Mouse (Mus musculus) heart, embryonic 16.5 days (tissue): Measurements from ENCODE around the gene Mmadhc. TPM values are rescaled to one million over a fixed set of nuclear protein-coding genes. Genes with fewer than 3 reads are reported as not detected.

Experiments used
- ATAC-seq: fragments of 200-750 bp; cut with Nextera tagmentation; replicated peaks from 2 replicates; pipeline ENCODE4 v1.8.0; 2017; ENCODE audit warnings: moderate number of reproducible peaks; ENCODE audit not compliant: insufficient read depth, low FRiP score; ENCODE audit errors: extremely low read depth
- H3K27ac ChIP-seq: fragments of 300-500 bp; sonication (generic); 2 replicates; pipeline ENCODE4 v1.5.1; 2014; ENCODE audit warnings: mild to moderate bottlenecking, low read length, control low read depth, moderate library complexity
- H3K27me3 ChIP-seq: fragments of 300-500 bp; sonication (generic); 2 replicates; pipeline ENCODE4 v1.6.1; 2014; ENCODE audit warnings: low read length, mixed read lengths; ENCODE audit not compliant: control insufficient read depth, insufficient read depth
- H3K36me3 ChIP-seq: fragments of 300-500 bp; sonication (generic); 2 replicates; pipeline ENCODE4 v1.6.1; 2014; ENCODE audit not compliant: control insufficient read depth, insufficient read depth
- H3K4me1 ChIP-seq: fragments of 300-500 bp; sonication (generic); 2 replicates; pipeline ENCODE4 v1.6.1; 2014; ENCODE audit warnings: low read length, mixed read lengths; ENCODE audit not compliant: control insufficient read depth, insufficient read depth
- H3K4me2 ChIP-seq: fragments of 300-500 bp; sonication (generic); 2 replicates; pipeline ENCODE4 v1.6.1; 2014; ENCODE audit warnings: low read depth, mild to moderate bottlenecking, control low read depth, low read length
- H3K4me3 ChIP-seq: fragments of 300-500 bp; sonication (generic); 2 replicates; pipeline ENCODE4 v1.5.1; 2014; ENCODE audit warnings: mild to moderate bottlenecking, control low read depth, low read length
- H3K9ac ChIP-seq: fragments of 300-500 bp; sonication (generic); 2 replicates; pipeline ENCODE4 v1.6.1; 2014; ENCODE audit warnings: low read length, control low read depth
- H3K9me3 ChIP-seq: fragments of 300-500 bp; sonication (generic); replicated peaks from 2 replicates; pipeline ENCODE4 v1.6.1; 2016; ENCODE audit warnings: low read length; ENCODE audit not compliant: control insufficient read depth
- WGBS: fragments of 180-500 bp; shearing (Covaris S2); extraction: QIAGEN DNeasy Blood & Tissue Kit; methylation state at CpG from one replicate; pipeline ENCODE4 v1.1.7; 2014; 5-methylcytosine and 5-hydroxymethylcytosine counted together
- polyA plus RNA-seq: library from polyadenylated mRNA; unstranded; fragments of >200 nt; fragmentation: Nextera tagmentation; extraction: Ambion mirVana; gene quantifications from 2 replicates; pipeline ENCODE4 v1.2.1, GENCODE M21; 2015

The Mmadhc gene
- 143 and 146 TPM in 2 replicates for polyA plus RNA-seq

- no peaks in the 10 kb centered on the region for H3K27me3 ChIP-seq
- peak within 1 kb of the TSS; percentile 85 for H3K9ac ChIP-seq
- H3K27ac ChIP-seq: peak within 1 kb of the TSS; percentile 92
- peak within 1 kb of the TSS; percentile 90 for H3K4me2 ChIP-seq
- no peaks in the 10 kb centered on the region for H3K9me3 ChIP-seq
- peaks cover under 1% of the 10 kb centered on the region; the same call in 1 of the 2 replicates for H3K36me3 ChIP-seq
- peaks cover 23% of the 10 kb centered on the region for H3K4me1 ChIP-seq
- ATAC-seq: peak; percentile 95
- H3K4me3 ChIP-seq: peak within 1 kb of the TSS; percentile 89
- under 1% methylated on average over 57 of the region's 58 CpGs for WGBS
Observed at GRCm38 (mm10) chr2:50296109-50296986, at the start of gene Mmadhc. Mmadhc (minus strand) TSS chr2:50296801.

DNA sequence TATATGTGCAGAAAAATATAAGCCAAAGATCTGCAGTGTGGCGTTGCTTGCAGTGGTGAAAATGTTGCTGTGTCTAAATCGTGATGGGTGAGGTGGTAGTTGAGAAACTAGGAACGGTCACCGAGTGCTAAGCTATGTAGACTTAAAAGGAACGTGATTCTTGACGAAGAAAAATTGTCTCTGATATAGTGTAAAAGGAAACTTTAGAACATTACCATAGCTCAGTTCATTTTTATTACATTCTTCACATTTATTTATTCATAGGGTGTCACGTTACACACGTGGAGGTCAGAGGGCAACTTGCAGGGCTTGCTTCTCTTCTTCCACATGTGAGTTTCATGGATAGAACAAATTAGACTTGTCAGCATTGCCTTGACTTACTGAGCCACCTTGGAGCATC, 47.0 kb upstream of the Mmadhc start:
- Histone ChIP-seq H3K27ac (no peak overlapping the region), H3K9me3 (no peaks in the 10 kb centered on the region), H3K4me1 (no peaks in the 10 kb centered on the region), H3K9ac (no peak overlapping the region), H3K36me3 (no peaks in the 10 kb centered on the region), H3K4me2 (no peak overlapping the region), H3K4me3 (no peak overlapping the region), H3K27me3 (no peaks in the 10 kb centered on the region)
- no peak for ATAC-seq
- 72% methylated on average over 8 of the region's 8 CpGs for WGBS

DNA sequence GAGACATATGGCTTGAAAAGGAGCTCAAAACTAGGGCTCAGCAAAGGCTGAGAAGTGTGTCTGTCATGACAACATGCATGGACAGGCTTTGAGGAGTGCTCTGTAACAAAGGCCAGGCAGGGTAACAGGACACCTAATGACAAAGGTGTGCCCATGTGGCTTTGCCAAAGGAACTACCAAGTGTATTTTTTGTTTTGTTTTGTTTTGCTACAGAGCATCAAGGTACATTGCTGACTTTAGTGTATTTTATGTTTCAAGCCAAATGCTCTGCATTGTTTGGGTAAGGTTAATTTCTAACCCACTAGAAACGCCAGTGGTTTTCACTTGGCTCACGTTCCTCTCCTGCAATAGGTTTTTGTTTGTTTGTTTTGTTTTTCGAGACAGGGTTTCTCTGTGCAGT, 42.5 kb upstream of the Mmadhc start:
- 69% methylated on average over 3 of the region's 3 CpGs for WGBS
- ATAC-seq: no peak
- Histone ChIP-seq H3K9me3 (no peaks in the 10 kb centered on the region), H3K27ac (no peak overlapping the region), H3K27me3 (no peaks in the 10 kb centered on the region), H3K4me3 (no peak overlapping the region), H3K4me2 (no peak overlapping the region), H3K36me3 (no peaks in the 10 kb centered on the region), H3K4me1 (no peaks in the 10 kb centered on the region), H3K9ac (no peak overlapping the region)

DNA sequence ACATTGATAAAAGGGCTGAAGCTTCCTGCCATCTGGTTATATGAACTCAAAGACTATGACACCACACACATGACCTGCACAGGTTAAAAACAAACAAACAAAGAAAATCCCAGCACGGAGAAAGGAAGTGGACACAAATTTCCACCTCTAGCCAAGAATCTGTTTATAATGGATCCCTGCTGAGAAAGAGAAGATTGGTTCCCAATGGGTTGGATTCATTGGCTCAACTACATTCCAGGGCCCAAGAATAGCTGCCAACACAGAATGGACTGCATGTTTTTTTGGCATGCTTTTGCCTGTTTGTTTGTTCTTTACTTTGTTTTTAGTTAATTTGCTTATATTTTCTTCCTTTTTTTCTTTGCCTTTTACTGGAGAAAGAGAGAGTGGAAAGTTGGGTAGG, 41.0 kb upstream of the Mmadhc start:
- WGBS: 58% methylated on average over 1 of the region's 1 CpGs
- Histone ChIP-seq H3K4me3 (no peak overlapping the region), H3K27me3 (no peaks in the 10 kb centered on the region), H3K9ac (no peak overlapping the region), H3K36me3 (no peaks in the 10 kb centered on the region), H3K27ac (no peak overlapping the region), H3K9me3 (no peaks in the 10 kb centered on the region), H3K4me2 (no peak overlapping the region), H3K4me1 (no peaks in the 10 kb centered on the region)
- ATAC-seq: no peak

DNA sequence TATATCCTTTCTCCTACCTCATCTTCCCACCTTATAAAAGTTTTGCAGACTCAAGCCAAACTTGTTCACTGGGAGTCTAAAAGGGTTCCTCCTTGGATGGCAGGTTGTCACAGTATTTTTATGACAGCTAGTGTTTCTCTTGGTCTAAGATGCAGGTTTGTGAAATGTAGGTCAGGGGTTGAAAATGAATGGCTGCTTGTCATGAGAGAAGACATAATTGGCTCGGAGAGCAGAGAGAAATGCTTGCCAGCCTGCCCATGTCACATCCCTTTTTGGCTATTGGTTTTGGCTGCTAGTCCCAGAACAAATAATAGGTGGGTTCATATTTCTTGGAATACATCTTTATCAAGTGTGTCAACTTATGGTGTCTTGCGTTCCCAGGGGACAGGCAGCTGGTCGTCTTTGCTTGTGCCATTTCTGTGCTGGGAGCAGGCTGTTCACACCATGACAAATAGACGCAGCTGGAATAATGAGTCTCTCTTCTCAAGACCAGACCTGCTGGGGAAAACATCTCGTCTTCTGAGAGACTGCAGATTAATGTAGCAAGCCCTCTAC, 35.2 kb upstream of the Mmadhc start:
- 68% methylated on average over 5 of the region's 5 CpGs for WGBS
- H3K9me3 ChIP-seq: no peaks in the 10 kb centered on the region
- ATAC-seq: no peak

GRCm38 (mm10) chr2:50328181-50328580, 31.6 kb upstream of the Mmadhc start:
- H3K4me2 ChIP-seq: no peak overlapping the region
- H3K4me1 ChIP-seq: no peaks in the 10 kb centered on the region
- H3K36me3 ChIP-seq: no peaks in the 10 kb centered on the region
- no peak for ATAC-seq
- no peak overlapping the region for H3K4me3 ChIP-seq
- H3K27ac ChIP-seq: no peak overlapping the region
- H3K9me3 ChIP-seq: no peaks in the 10 kb centered on the region
- no peaks in the 10 kb centered on the region; the same call in 1 of the 2 replicates for H3K27me3 ChIP-seq
- 84% methylated on average over 4 of the region's 4 CpGs for WGBS
- H3K9ac ChIP-seq: no peak overlapping the region

More for the DNA sequence above, 35.2 kb upstream of the Mmadhc start:
- Histone ChIP-seq H3K4me2 (no peak overlapping the region), H3K9ac (no peak overlapping the region), H3K36me3 (no peaks in the 10 kb centered on the region), H3K27ac (no peak overlapping the region), H3K27me3 (no peaks in the 10 kb centered on the region; the same call in 1 of the 2 replicates), H3K4me1 (no peaks in the 10 kb centered on the region), H3K4me3 (no peak overlapping the region)

- no peak overlapping the region for H3K9ac ChIP-seq
- no peak for ATAC-seq
- H3K27me3 ChIP-seq: no peaks in the 10 kb centered on the region; the same call in 1 of the 2 replicates
- H3K36me3 ChIP-seq: no peaks in the 10 kb centered on the region
- H3K4me2 ChIP-seq: no peak overlapping the region
- H3K27ac ChIP-seq: no peak overlapping the region
- no peaks in the 10 kb centered on the region for H3K4me1 ChIP-seq
- H3K9me3 ChIP-seq: no peaks in the 10 kb centered on the region
- H3K4me3 ChIP-seq: no peak overlapping the region
- 77% methylated on average over 7 of the region's 7 CpGs for WGBS
Observed at GRCm38 (mm10) chr2:50324799-50325198, 28.2 kb upstream of the Mmadhc start.

- WGBS: 49% methylated on average over 9 of the region's 9 CpGs
- no peaks in the 10 kb centered on the region for H3K9me3 ChIP-seq
- H3K9ac ChIP-seq: no peak overlapping the region
- no peak for ATAC-seq
- H3K4me1 ChIP-seq: 0 out of 2 replicates have a peak, but pooled peaks cover 3% of the 10 kb centered on the region
- no peaks in the 10 kb centered on the region for H3K27me3 ChIP-seq
- no peaks in the 10 kb centered on the region for H3K36me3 ChIP-seq
- no peak overlapping the region for H3K27ac ChIP-seq
- no peak overlapping the region for H3K4me2 ChIP-seq
- H3K4me3 ChIP-seq: no peak overlapping the region
Observed at GRCm38 (mm10) chr2:50306663-50307320, 10.2 kb upstream of the Mmadhc start.
